Mouse (Mus musculus): ENCODE measurements at regions not wholly inside any gene's neighbourhood (a gene's known extent, or its start where the extent isn't known, plus 50 kb on each side); places are given as distances from the start of the nearest gene placed in this dataset.

- TF ChIP-seq CTCF (IDR thresholded peaks at IDR 0.05; ENCODE audit: insufficient read depth, low read depth, low read length) (no peak), POLR2A (IDR thresholded peaks at IDR 0.05; ENCODE audit: insufficient read depth, low read depth, low read length) (no peak)
These were observed 275.7 kb upstream of the Sash1 start for GRCm38 (mm10) chr10:9161597-9161996.

Data from olfactory bulb, adult 2 months (tissue).